Mouse (Mus musculus): Measurements from ENCODE around the gene Rbfox3. TPM values are rescaled to one million over a fixed set of nuclear protein-coding genes. Genes with fewer than 3 reads are reported as not detected.

Gene Rbfox3
- polyA plus RNA-seq, 1 experiment from 2014 or later, result 0.13 TPM

DNA sequence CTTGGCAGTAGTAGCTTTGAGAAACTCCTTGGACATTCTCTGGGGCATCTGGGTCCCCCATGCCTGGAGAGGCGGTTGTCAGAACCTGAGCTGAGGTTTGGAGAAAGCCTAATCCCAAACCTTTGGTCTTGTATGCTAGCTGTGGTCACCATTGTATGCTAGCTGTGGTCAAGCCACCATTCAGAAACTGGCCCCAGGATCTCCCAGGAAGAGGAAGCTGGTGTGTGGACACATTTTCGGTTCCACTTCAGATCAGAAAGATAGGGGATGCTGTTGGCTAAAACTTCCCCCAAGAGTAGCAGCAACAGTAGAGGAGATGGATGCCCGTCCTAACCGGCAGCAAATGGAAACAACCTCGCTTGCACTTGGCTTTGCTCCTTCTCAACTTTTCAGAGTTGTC, 337.0 kb downstream of the Rbfox3 start:
- Histone ChIP-seq H3K36me3 (ENCODE audit: insufficient read depth) (no peaks in the 10 kb centered on the region), H3K27ac (ENCODE audit: low read depth) (no peak overlapping the region), H3K4me1 (ENCODE audit: insufficient read depth) (no peaks in the 10 kb centered on the region), H3K4me2 (no peak overlapping the region), H3K27me3 (ENCODE audit: insufficient read depth, low read length) (peaks cover 39% of the 10 kb centered on the region), H3K9me3 (ENCODE audit: low read depth, low read length) (no peaks in the 10 kb centered on the region), H3K9ac (no peak overlapping the region), H3K4me3 (ENCODE audit: low read depth, low read length) (no peak overlapping the region)
- WGBS, result 71% methylated on average over 5 of the region's 5 CpGs
- no peak for ATAC-seq (ENCODE audit: insufficient read depth)
- DNase-seq, result no peak
- TF ChIP-seq CTCF (IDR thresholded peaks at IDR 0.05; ENCODE audit: low read depth), result no peak

DNA sequence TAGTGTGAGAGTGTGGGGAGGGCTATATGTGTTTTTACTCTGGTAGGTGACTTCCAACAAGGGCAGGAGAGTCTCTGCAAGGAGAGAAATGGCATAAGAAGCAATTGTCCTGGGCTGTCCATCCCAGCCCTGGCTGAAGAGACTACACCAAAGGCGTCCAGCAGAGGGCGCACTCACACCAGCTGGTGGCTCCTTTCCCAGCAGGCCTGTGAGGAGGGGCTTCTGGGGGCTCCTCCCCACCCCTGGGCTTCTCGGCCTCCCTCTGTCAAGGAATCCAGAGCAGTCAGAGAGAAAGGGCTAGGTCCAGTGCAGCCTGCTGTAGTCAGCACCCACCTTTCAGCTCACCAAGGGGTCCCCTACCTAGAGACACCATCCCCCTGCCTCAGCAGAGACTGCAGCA, 337.8 kb downstream of the Rbfox3 start:
- Histone ChIP-seq H3K9me3 (ENCODE audit: low read depth, low read length) (no peaks in the 10 kb centered on the region), H3K27me3 (ENCODE audit: insufficient read depth, low read length) (peaks cover 47% of the 10 kb centered on the region), H3K36me3 (ENCODE audit: insufficient read depth) (no peaks in the 10 kb centered on the region), H3K27ac (ENCODE audit: low read depth) (no peak overlapping the region), H3K4me2 (no peak overlapping the region), H3K4me3 (ENCODE audit: low read depth, low read length) (no peak overlapping the region), H3K9ac (no peak overlapping the region), H3K4me1 (ENCODE audit: insufficient read depth) (no peaks in the 10 kb centered on the region)
- WGBS, result 0% methylated on average over 3 of the region's 3 CpGs
- DNase-seq (peak; percentile 73), ATAC-seq (ENCODE audit: insufficient read depth) (no peak)
- peak; percentile 86 for TF ChIP-seq CTCF (IDR thresholded peaks at IDR 0.05; ENCODE audit: low read depth)

DNA sequence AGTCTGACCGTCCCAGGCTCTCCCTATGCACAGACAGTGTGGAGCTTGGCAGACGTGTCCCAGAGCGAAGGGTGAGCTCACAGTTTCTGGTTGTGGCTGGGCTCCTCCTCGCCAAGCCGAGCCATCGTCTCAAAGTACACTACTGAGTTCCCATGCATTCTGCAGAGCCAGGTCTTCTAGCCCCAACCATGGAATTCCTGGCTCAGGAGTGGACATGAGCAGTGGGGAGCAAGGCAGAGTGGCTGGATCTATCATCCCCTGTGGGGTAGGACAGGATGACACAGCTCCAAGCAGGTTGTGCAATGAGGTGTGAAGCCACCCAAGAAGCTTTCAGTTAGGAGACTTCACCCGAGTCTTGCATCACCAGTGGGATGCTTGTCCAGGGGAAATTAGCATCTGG, 338.4 kb downstream of the Rbfox3 start:
- H3K9ac ChIP-seq, result no peak overlapping the region
- no peaks in the 10 kb centered on the region for H3K36me3 ChIP-seq (ENCODE audit: insufficient read depth)
- no peak overlapping the region for H3K4me2 ChIP-seq
- H3K4me3 ChIP-seq (ENCODE audit: low read depth, low read length), result no peak overlapping the region
- no peak for TF ChIP-seq CTCF (IDR thresholded peaks at IDR 0.05; ENCODE audit: low read depth)
- H3K4me1 ChIP-seq (ENCODE audit: insufficient read depth), result no peaks in the 10 kb centered on the region
- no peaks in the 10 kb centered on the region for H3K9me3 ChIP-seq (ENCODE audit: low read depth, low read length)
- WGBS, result 50% methylated on average over 7 of the region's 7 CpGs
- H3K27me3 ChIP-seq (ENCODE audit: insufficient read depth, low read length), result peaks cover 53% of the 10 kb centered on the region
- ATAC-seq (ENCODE audit: insufficient read depth), result no peak
- H3K27ac ChIP-seq (ENCODE audit: low read depth), result no peak overlapping the region
- no peak for DNase-seq

DNA sequence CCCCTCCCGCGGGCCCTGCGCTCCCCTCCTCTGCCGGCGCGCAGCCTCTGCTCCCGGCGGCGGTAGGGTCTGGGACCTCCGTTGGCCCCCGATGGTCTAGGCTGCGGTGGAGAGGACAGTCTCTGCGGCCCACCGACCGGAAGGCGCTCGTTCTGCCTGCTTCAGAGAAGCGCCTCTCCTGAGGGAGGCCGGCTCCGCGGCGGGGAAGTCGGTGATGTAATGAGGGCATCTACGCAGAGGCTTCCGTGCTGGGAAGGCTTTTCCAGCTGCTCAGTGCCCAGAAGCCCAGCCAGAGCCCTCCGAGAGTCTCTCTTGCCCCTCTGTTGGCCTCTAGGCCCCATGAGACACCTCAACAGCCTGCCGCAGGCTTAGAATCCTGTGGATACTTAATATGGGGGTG, 341.2 kb downstream of the Rbfox3 start:
- Histone ChIP-seq H3K36me3 (ENCODE audit: insufficient read depth) (no peaks in the 10 kb centered on the region), H3K9me3 (ENCODE audit: low read depth, low read length) (no peaks in the 10 kb centered on the region), H3K4me1 (ENCODE audit: insufficient read depth) (no peaks in the 10 kb centered on the region), H3K4me2 (no peak overlapping the region), H3K9ac (no peak overlapping the region), H3K27ac (ENCODE audit: low read depth) (no peak overlapping the region), H3K4me3 (ENCODE audit: low read depth, low read length) (no peak overlapping the region), H3K27me3 (ENCODE audit: insufficient read depth, low read length) (peaks cover 70% of the 10 kb centered on the region)
- no peak for DNase-seq
- ATAC-seq (ENCODE audit: insufficient read depth), result no peak
- TF ChIP-seq CTCF (IDR thresholded peaks at IDR 0.05; ENCODE audit: low read depth), result no peak
- WGBS, result under 1% methylated on average over 24 of the region's 27 CpGs

DNA sequence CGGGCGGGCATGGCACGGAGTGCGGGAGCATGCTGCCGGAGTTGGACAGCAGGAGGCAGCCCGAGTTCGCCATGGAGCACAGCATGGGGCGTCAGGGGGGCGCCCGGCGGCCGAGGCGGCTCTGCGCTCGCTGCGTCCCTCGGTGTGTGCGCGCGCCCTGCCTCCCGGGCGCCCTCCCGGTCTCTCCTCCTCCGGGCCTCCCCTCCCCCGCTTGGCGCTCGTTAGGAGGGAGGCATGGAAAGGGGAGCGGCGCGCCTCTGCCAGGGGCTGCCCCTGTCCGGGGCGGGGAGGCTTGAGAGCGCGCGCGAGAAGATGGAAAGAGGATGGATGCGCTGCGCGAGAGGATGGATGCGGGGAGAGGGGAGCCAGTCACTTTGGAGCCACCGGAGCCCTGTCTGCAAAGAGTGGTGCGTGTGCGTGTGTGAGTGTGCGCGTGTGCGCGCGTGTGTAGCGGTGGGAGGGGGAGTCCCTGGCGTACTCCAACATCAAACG, 341.8 kb downstream of the Rbfox3 start:
- no peak for ATAC-seq (ENCODE audit: insufficient read depth)
- H3K4me2 ChIP-seq, result peak overlapping the region; percentile 31; the same call in 1 of the 2 replicates

DNA sequence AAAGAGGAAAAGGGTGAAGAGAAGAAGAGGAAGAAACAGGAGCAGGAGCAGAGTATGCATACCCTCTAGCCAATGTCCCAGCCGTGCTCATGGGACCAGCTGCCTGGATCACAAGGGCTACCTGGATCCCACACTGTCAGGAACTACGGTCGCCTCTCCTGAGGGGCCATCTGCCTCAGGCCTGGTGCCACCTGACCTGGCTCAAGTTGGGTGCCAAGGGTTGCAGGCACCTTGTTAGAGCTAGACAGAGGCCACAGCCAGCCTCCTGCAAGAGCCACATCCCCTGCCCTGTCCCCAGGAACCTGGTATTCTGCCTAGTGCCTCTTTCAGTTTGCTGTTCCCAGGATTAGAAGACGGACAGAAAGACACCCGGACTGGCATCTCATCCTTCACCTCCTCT, 347.5 kb downstream of the Rbfox3 start:
- TF ChIP-seq CTCF (IDR thresholded peaks at IDR 0.05; ENCODE audit: low read depth), result no peak
- WGBS, result 82% methylated on average over 5 of the region's 5 CpGs
- H3K9ac ChIP-seq, result no peak overlapping the region
- no peak overlapping the region for H3K4me2 ChIP-seq
- H3K4me3 ChIP-seq (ENCODE audit: low read depth, low read length), result no peak overlapping the region
- no peaks in the 10 kb centered on the region for H3K36me3 ChIP-seq (ENCODE audit: insufficient read depth)
- H3K9me3 ChIP-seq (ENCODE audit: low read depth, low read length), result no peaks in the 10 kb centered on the region
- H3K27ac ChIP-seq (ENCODE audit: low read depth), result no peak overlapping the region
- peaks cover 26% of the 10 kb centered on the region for H3K27me3 ChIP-seq (ENCODE audit: insufficient read depth, low read length)
- no peaks in the 10 kb centered on the region for H3K4me1 ChIP-seq (ENCODE audit: insufficient read depth)
- ATAC-seq (ENCODE audit: insufficient read depth), result no peak
- DNase-seq, result no peak

More for the DNA sequence above, 341.8 kb downstream of the Rbfox3 start:
- Histone ChIP-seq H3K27me3 (ENCODE audit: insufficient read depth, low read length) (peaks cover 70% of the 10 kb centered on the region), H3K4me1 (ENCODE audit: insufficient read depth) (no peaks in the 10 kb centered on the region), H3K9me3 (ENCODE audit: low read depth, low read length) (no peaks in the 10 kb centered on the region), H3K4me3 (ENCODE audit: low read depth, low read length) (peak overlapping the region; percentile 15; the same call in 1 of the 2 replicates), H3K27ac (ENCODE audit: low read depth) (no peak overlapping the region), H3K36me3 (ENCODE audit: insufficient read depth) (no peaks in the 10 kb centered on the region), H3K9ac (no peak overlapping the region)
- 0% methylated on average over 40 of the region's 51 CpGs for whole genome bisulfite sequencing
- DNase-seq, result no peak
- TF ChIP-seq CTCF (IDR thresholded peaks at IDR 0.05; ENCODE audit: low read depth), result no peak

DNA sequence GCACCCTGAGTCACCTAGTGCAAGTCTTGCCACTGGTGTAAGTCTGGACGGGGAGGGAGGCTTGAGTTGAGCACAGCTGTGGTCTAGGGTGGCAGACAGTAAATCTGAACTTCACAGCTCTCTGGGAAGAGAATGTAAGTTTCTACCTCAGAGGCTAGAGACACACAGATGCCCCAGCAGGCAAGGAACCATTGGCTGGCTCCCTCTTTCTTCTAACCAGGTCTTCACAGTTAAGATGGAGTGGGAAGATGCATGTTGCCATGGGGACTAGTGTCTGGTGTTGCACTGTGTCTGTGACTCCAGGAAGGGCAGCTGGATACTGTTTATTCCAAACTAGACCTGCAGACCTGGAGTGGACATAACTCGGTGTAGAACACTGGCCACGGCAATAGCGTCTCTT, 348.6 kb downstream of the Rbfox3 start:
- DNase-seq (no peak), ATAC-seq (ENCODE audit: insufficient read depth) (no peak)
- 65% methylated on average over 4 of the region's 4 CpGs for WGBS
- no peak overlapping the region for H3K4me3 ChIP-seq (ENCODE audit: low read depth, low read length)
- H3K4me2 ChIP-seq, result no peak overlapping the region
- peaks cover 16% of the 10 kb centered on the region for H3K27me3 ChIP-seq (ENCODE audit: insufficient read depth, low read length)
- no peak overlapping the region for H3K27ac ChIP-seq (ENCODE audit: low read depth)
- H3K4me1 ChIP-seq (ENCODE audit: insufficient read depth), result no peaks in the 10 kb centered on the region
- TF ChIP-seq CTCF (IDR thresholded peaks at IDR 0.05; ENCODE audit: low read depth), result no peak
- no peaks in the 10 kb centered on the region for H3K9me3 ChIP-seq (ENCODE audit: low read depth, low read length)
- no peak overlapping the region for H3K9ac ChIP-seq
- no peaks in the 10 kb centered on the region for H3K36me3 ChIP-seq (ENCODE audit: insufficient read depth)

DNA sequence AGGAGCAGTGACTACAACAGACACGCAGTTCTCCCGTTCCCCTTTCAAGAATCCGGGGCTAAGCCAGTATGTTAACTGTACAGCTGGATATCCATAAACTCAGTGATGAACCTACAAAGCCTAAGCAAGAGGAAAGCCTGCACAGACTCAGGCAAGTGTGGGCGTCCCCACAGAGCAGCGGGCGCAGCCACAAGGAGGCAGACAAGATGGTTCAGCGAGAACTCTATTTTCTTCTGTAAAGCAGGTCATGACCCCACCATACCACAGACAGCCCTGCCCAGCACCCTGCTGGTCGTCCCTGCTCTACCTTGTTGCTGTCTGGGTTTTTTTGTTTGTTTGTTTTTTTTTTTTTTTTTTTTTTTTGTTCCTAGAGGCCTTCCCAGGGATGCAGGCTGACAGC, 353.2 kb downstream of the Rbfox3 start:
- no peak overlapping the region for H3K4me2 ChIP-seq
- no peaks in the 10 kb centered on the region for H3K4me1 ChIP-seq (ENCODE audit: insufficient read depth)
- no peaks in the 10 kb centered on the region for H3K27me3 ChIP-seq (ENCODE audit: insufficient read depth, low read length)
- H3K9me3 ChIP-seq (ENCODE audit: low read depth, low read length), result no peaks in the 10 kb centered on the region
- no peak overlapping the region for H3K4me3 ChIP-seq (ENCODE audit: low read depth, low read length)
- no peak overlapping the region for H3K9ac ChIP-seq
- no peak for TF ChIP-seq CTCF (IDR thresholded peaks at IDR 0.05; ENCODE audit: low read depth)
- 55% methylated on average over 8 of the region's 8 CpGs for WGBS
- ATAC-seq (ENCODE audit: insufficient read depth) (no peak), DNase-seq (no peak)
- no peak overlapping the region for H3K27ac ChIP-seq (ENCODE audit: low read depth)
- no peaks in the 10 kb centered on the region for H3K36me3 ChIP-seq (ENCODE audit: insufficient read depth)
